Mouse (Mus musculus) embryonic facial prominence, embryonic 13.5 days (tissue): Measurements from ENCODE around the gene Scgn. TPM values are rescaled to one million over a fixed set of nuclear protein-coding genes. Genes with fewer than 3 reads are reported as not detected.

Experiments
- ATAC-seq: fragments of 200-750 bp; cut with Nextera tagmentation; 2 replicates; pipeline ENCODE4 v1.8.0; 2017; ENCODE audit warnings: low read depth; ENCODE audit not compliant: insufficient number of reproducible peaks, insufficient read depth, low FRiP score, low TSS enrichment
- H3K27ac ChIP-seq: fragments of 300-500 bp; sonication (generic); 2 replicates; pipeline ENCODE4 v1.5.1; 2015; ENCODE audit warnings: moderate library complexity, mild to moderate bottlenecking, inconsistent platforms
- H3K27me3 ChIP-seq: fragments of 300-500 bp; sonication (generic); 2 replicates; pipeline ENCODE4 v1.6.1; 2015; ENCODE audit warnings: mild to moderate bottlenecking, inconsistent platforms
- H3K36me3 ChIP-seq: fragments of 300-500 bp; sonication (generic); 2 replicates; pipeline ENCODE4 v1.6.1; 2015; ENCODE audit warnings: mild to moderate bottlenecking, inconsistent platforms
- H3K4me1 ChIP-seq: fragments of 300-500 bp; sonication (generic); 2 replicates; pipeline ENCODE4 v1.6.1; 2015; ENCODE audit warnings: inconsistent platforms
- H3K4me2 ChIP-seq: fragments of 300-500 bp; sonication (generic); 2 replicates; pipeline ENCODE4 v1.6.1; 2015; ENCODE audit warnings: moderate library complexity, mild to moderate bottlenecking, inconsistent platforms
- H3K4me3 ChIP-seq: fragments of 300-500 bp; sonication (generic); 2 replicates; pipeline ENCODE4 v1.5.1; 2015; ENCODE audit warnings: mild to moderate bottlenecking, inconsistent platforms
- H3K9ac ChIP-seq: fragments of 300-500 bp; sonication (generic); 2 replicates; pipeline ENCODE4 v1.6.1; 2015; ENCODE audit warnings: mild to moderate bottlenecking, inconsistent platforms
- H3K9me3 ChIP-seq: fragments of 300-500 bp; sonication (generic); 2 replicates; pipeline ENCODE4 v1.6.1; 2016; ENCODE audit warnings: inconsistent platforms
- WGBS: fragments of 180-500 bp; shearing (Covaris S2); methylation state at CpG from one replicate; pipeline ENCODE4 v1.1.7; 2015; ENCODE audit warnings: mixed read lengths; 5-methylcytosine and 5-hydroxymethylcytosine counted together
- polyA plus RNA-seq: library from polyadenylated mRNA; unstranded; fragments of >200 nt; fragmentation: Nextera tagmentation; extraction: Ambion mirVana; gene quantifications from 2 replicates; pipeline ENCODE4 v1.2.1, GENCODE M21; 2015

Gene Scgn
- polyA plus RNA-seq, 1 experiment from 2014 or later: not detected

GRCm38 (mm10) chr13:23990451-23990850, 563 bp downstream of the Scgn start:
- H3K27me3 ChIP-seq: peaks cover 42% of the 10 kb centered on the region
- 0 out of 2 replicates have a peak overlapping the region, but pooled peaks have one; percentile 30 for H3K4me2 ChIP-seq
- no peak overlapping the region for H3K4me3 ChIP-seq
- ATAC-seq: no peak
- H3K36me3 ChIP-seq: no peaks in the 10 kb centered on the region
- no peaks in the 10 kb centered on the region for H3K9me3 ChIP-seq
- peaks cover 4% of the 10 kb centered on the region for H3K4me1 ChIP-seq
- no peak overlapping the region for H3K27ac ChIP-seq
- 22% methylated on average over 5 of the region's 5 CpGs for WGBS
- no peak overlapping the region for H3K9ac ChIP-seq

- H3K4me2 ChIP-seq: no peak overlapping the region
- H3K9me3 ChIP-seq: no peaks in the 10 kb centered on the region
- H3K27ac ChIP-seq: no peak overlapping the region
- no peaks in the 10 kb centered on the region for H3K36me3 ChIP-seq
- 45% methylated on average over 3 of the region's 3 CpGs for WGBS
- no peak for ATAC-seq
- no peak overlapping the region for H3K4me3 ChIP-seq
- no peaks in the 10 kb centered on the region for H3K4me1 ChIP-seq
- H3K27me3 ChIP-seq: 0 out of 2 replicates have a peak, but pooled peaks cover 3% of the 10 kb centered on the region
- H3K9ac ChIP-seq: no peak overlapping the region
These were observed 5.9 kb downstream of the Scgn start for GRCm38 (mm10) chr13:23985130-23985529.

DNA sequence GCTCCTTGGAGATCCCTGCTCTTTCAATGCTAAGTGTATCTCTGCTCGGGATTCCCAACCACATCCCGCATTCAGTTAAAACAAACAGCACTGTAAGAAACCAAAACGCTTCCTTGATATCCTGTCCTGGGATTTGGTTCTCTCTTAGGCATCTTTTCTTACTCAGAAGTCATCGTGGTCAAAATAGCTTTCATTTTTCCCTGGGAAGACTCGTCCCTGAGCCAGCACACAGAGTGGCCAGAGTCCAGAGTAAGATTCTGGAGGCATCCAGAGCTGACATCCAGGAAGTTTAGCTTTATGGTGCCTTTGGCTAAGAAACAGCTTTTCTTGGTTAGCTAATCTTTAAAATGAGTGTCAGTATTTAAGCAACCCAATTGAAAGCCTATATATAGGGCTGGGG, 18.7 kb downstream of the Scgn start:
- ATAC-seq: no peak
- H3K4me2 ChIP-seq: no peak overlapping the region
- no peaks in the 10 kb centered on the region for H3K36me3 ChIP-seq
- 52% methylated on average over 5 of the region's 5 CpGs for WGBS
- H3K27me3 ChIP-seq: no peaks in the 10 kb centered on the region
- no peaks in the 10 kb centered on the region for H3K9me3 ChIP-seq
- H3K9ac ChIP-seq: no peak overlapping the region
- no peak overlapping the region for H3K27ac ChIP-seq
- H3K4me3 ChIP-seq: no peak overlapping the region
- H3K4me1 ChIP-seq: no peaks in the 10 kb centered on the region

DNA sequence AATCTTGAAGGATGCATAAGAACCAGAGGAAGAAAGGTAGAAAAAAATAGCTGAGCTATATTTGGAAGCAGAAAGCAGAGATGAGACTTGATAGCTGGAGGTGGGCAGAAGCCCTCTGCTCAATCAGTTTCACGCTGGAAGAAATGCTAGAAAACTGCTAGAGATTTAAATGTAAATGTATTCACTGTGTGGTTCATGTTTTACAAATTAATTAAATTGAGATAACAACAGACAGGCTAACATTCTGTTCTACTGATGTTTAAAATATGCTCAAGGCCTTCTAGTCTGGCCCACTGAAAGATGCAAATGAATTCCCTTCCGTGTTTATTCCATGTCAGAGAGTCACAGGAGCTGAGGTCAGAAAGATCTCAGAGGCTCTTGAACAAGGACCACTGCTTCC, 19.1 kb downstream of the Scgn start:
- no peaks in the 10 kb centered on the region for H3K9me3 ChIP-seq
- H3K9ac ChIP-seq: no peak overlapping the region
- H3K4me1 ChIP-seq: no peaks in the 10 kb centered on the region
- no peaks in the 10 kb centered on the region for H3K36me3 ChIP-seq
- H3K4me3 ChIP-seq: no peak overlapping the region
- H3K4me2 ChIP-seq: no peak overlapping the region
- 62% methylated on average over 2 of the region's 2 CpGs for WGBS
- ATAC-seq: no peak
- H3K27me3 ChIP-seq: no peaks in the 10 kb centered on the region
- H3K27ac ChIP-seq: no peak overlapping the region

DNA sequence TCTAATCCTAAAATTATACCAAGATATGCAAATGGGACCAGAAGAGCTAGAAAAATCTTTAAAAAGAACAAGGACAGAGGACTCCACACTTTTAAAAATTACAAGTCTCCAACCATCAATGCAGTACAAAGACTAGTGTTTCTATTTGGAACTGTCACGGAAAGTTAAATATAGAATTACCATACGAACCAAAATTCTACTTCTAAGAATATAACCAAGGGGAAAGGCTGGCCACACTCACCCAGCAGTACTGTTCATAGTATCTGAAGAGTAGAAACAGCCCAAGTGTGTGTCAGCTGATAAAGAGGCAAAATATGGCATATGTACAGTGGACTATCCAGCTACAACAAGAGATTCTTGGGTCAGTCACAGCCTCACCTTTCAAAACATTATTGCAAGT, 26.1 kb downstream of the Scgn start:
- H3K27ac ChIP-seq: no peak overlapping the region
- H3K4me1 ChIP-seq: no peaks in the 10 kb centered on the region
- 65% methylated on average over 2 of the region's 2 CpGs for WGBS
- H3K4me3 ChIP-seq: no peak overlapping the region
- H3K27me3 ChIP-seq: no peaks in the 10 kb centered on the region
- ATAC-seq: no peak
- no peak overlapping the region for H3K4me2 ChIP-seq
- H3K9me3 ChIP-seq: no peaks in the 10 kb centered on the region
- no peak overlapping the region for H3K9ac ChIP-seq
- H3K36me3 ChIP-seq: no peaks in the 10 kb centered on the region

- Histone ChIP-seq H3K4me1 (no peaks in the 10 kb centered on the region), H3K4me3 (no peak overlapping the region), H3K36me3 (no peaks in the 10 kb centered on the region), H3K9ac (no peak overlapping the region), H3K9me3 (no peaks in the 10 kb centered on the region), H3K27ac (no peak overlapping the region), H3K4me2 (no peak overlapping the region), H3K27me3 (no peaks in the 10 kb centered on the region)
- 13% methylated on average over 2 of the region's 2 CpGs for WGBS
- ATAC-seq: no peak
These were observed 31.2 kb downstream of the Scgn start for GRCm38 (mm10) chr13:23959776-23960175.

DNA sequence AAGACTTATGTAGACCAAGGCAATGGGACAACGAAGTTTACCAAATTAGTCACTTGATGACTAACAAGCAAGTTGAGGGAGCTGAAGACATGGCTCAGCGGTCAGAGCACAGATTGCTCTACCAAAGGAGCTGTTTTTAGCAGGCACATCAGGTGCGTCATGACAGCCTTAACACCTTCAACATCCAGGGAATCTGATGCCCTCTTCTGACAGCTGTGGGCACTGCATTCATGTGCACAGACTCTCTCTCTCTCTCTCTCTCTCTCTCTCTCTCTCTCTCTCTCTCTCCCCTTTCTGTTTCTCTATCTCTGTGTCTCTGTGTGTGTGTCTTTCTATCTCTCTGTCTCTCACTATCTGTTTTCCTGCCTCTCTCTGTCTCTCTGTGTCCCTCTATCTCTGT, 40.1 kb downstream of the Scgn start:
- Histone ChIP-seq H3K4me3 (no peak overlapping the region), H3K36me3 (no peaks in the 10 kb centered on the region), H3K27ac (no peak overlapping the region), H3K27me3 (no peaks in the 10 kb centered on the region), H3K4me1 (peaks cover 6% of the 10 kb centered on the region; the same call in 1 of the 2 replicates), H3K9me3 (no peaks in the 10 kb centered on the region), H3K4me2 (no peak overlapping the region), H3K9ac (no peak overlapping the region)
- ATAC-seq: no peak
- 80% methylated on average over 3 of the region's 3 CpGs for WGBS

GRCm38 (mm10) chr13:23949484-23950246, 41.3 kb downstream of the Scgn start:
- no peaks in the 10 kb centered on the region for H3K9me3 ChIP-seq
- no peaks in the 10 kb centered on the region for H3K36me3 ChIP-seq
- peaks cover 6% of the 10 kb centered on the region; the same call in 1 of the 2 replicates for H3K4me1 ChIP-seq
- ATAC-seq: no peak
- no peak overlapping the region for H3K4me3 ChIP-seq
- WGBS: 32% methylated on average over 14 of the region's 14 CpGs
- H3K27me3 ChIP-seq: no peaks in the 10 kb centered on the region
- no peak overlapping the region for H3K27ac ChIP-seq
- no peak overlapping the region for H3K4me2 ChIP-seq
- no peak overlapping the region for H3K9ac ChIP-seq

- no peak overlapping the region for H3K27ac ChIP-seq
- no peak overlapping the region for H3K4me2 ChIP-seq
- H3K9me3 ChIP-seq: no peaks in the 10 kb centered on the region
- no peaks in the 10 kb centered on the region for H3K36me3 ChIP-seq
- H3K27me3 ChIP-seq: no peaks in the 10 kb centered on the region
- no peak overlapping the region for H3K9ac ChIP-seq
- H3K4me1 ChIP-seq: peaks cover 9% of the 10 kb centered on the region; the same call in 1 of the 2 replicates
- 26% methylated on average over 2 of the region's 2 CpGs for WGBS
- ATAC-seq: no peak
- no peak overlapping the region for H3K4me3 ChIP-seq
These were observed 44.8 kb downstream of the Scgn start for GRCm38 (mm10) chr13:23946254-23946653.

DNA sequence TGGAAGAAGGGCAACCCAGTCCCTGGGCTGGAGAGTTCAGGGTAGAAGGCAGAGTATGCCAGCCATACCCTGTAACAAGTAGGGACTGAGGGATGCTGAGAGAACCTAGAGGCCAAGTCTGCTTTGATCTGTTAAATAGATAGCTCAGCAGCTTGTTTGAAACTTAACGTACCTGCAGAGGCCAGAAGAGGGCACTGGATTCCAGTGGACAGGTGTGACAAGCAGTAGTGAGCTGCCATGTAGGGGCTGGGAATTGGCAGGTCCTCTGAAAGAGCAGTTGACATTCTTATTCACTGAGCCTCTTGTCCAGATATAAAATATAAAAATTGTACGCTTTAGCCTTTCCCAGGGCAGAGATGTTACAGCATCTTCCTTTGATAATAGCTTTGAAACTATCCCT, 48.2 kb downstream of the Scgn start:
- Histone ChIP-seq H3K9ac (no peak overlapping the region), H3K36me3 (no peaks in the 10 kb centered on the region), H3K4me3 (no peak overlapping the region), H3K4me2 (no peak overlapping the region), H3K27me3 (no peaks in the 10 kb centered on the region), H3K27ac (no peak overlapping the region), H3K9me3 (no peaks in the 10 kb centered on the region), H3K4me1 (peaks cover 3% of the 10 kb centered on the region; the same call in 1 of the 2 replicates)
- WGBS: 42% methylated on average over 2 of the region's 2 CpGs
- ATAC-seq: no peak

DNA sequence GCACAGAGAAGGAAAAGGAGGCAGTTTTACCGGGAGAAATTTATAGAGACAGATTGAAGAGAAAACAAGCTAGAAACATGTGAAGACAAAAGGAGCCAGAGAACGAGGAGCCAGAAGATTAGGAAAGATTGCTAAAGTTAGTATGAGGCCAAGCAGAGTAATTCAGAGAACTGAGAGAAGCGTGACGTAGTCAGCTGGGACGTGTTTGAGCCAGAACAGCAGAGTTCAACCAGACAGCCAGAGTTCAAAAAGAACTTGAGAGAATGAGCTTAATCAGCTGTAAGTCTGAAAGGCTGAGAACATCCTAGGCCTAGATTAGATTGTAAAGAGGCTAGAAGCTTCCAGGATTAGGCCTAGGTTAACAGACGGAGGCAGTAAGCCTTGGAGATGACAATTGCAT, 50.7 kb downstream of the Scgn start:
- no peak overlapping the region for H3K4me3 ChIP-seq
- no peaks in the 10 kb centered on the region for H3K9me3 ChIP-seq
- H3K27ac ChIP-seq: no peak overlapping the region
- 54% methylated on average over 6 of the region's 6 CpGs for WGBS
- no peak for ATAC-seq
- no peaks in the 10 kb centered on the region for H3K27me3 ChIP-seq
- no peaks in the 10 kb centered on the region for H3K36me3 ChIP-seq
- no peak overlapping the region for H3K4me2 ChIP-seq
- no peak overlapping the region for H3K9ac ChIP-seq
- H3K4me1 ChIP-seq: peaks cover 3% of the 10 kb centered on the region; the same call in 1 of the 2 replicates

DNA sequence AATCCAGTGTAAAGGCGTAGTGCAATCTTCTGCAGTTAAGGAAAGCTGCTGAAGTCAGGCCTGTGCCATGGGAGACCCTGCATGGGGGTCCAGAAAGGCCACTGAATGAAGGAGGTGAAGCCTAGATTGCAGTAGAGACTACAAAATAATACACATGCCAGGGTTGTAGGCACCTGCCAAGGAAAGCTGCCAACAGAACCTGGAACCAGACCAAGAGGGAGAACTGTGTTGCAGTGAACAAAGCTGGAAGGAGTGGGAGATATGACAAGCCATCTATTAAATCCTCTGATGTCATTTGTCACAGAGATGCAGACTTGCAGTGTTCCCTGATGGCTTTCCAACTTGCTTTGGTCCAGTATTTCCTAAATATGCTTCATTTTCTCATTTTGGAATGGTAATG, 52.3 kb downstream of the Scgn start:
- Histone ChIP-seq H3K4me1 (peaks cover 3% of the 10 kb centered on the region; the same call in 1 of the 2 replicates), H3K4me3 (no peak overlapping the region), H3K27me3 (no peaks in the 10 kb centered on the region), H3K9me3 (no peaks in the 10 kb centered on the region), H3K27ac (no peak overlapping the region), H3K4me2 (no peak overlapping the region), H3K36me3 (no peaks in the 10 kb centered on the region), H3K9ac (no peak overlapping the region)
- whole genome bisulfite sequencing: 72% methylated on average over 1 of the region's 1 CpGs
- ATAC-seq: no peak
